Mouse (Mus musculus): Measurements from ENCODE around the gene Gm49405. TPM values are rescaled to one million over a fixed set of nuclear protein-coding genes. Genes with fewer than 3 reads are reported as not detected.
"Not testable (repeated sequence)": the region's sequence is repeated elsewhere in the genome, so short reads cannot be mapped to it uniquely, and the experiment has no call there.

The Gm49405 gene
- polyA plus RNA-seq, 1 experiment from 2014 or later: 1.6 TPM

DNA sequence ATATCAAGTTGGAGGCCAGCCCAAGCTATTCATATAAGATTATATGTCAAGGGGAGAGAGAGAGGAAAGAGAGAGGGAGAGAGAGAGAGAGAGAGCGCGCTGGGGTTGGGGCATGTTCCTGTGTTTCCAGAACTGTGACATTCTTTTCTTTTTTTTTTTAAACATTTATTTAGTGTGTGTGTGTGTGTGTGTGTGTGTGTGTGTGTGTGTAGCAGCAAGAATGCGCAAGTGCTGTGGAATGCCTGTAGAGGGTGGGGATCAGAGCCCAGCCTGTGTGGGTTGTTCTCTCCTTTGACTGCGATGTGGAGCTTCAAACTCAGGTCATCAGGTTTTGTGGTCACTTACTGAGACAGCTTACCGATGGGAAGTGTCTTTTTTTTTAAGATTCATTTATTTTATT is 40.2 kb upstream of the Gm49405 start:
- ATAC-seq (ENCODE audit: low read depth): no peak
- Histone ChIP-seq H3K4me2 (ENCODE audit: low read depth, low read length) (no peak overlapping the region), H3K9ac (ENCODE audit: low read depth, low read length) (no peak overlapping the region), H3K9me3 (ENCODE audit: control insufficient read depth, low read length) (no peaks in the 10 kb centered on the region), H3K27ac (replicated peaks; ENCODE audit: low read depth, low read length) (no peak overlapping the region), H3K4me3 (ENCODE audit: low read depth, low read length) (no peak overlapping the region), H3K27me3 (replicated peaks; ENCODE audit: control insufficient read depth, insufficient read depth, low read length) (no peaks in the 10 kb centered on the region), H3K4me1 (ENCODE audit: control insufficient read depth, insufficient read depth, low read length) (no peaks in the 10 kb centered on the region), H3K36me3 (ENCODE audit: control insufficient read depth, insufficient read depth, low read length) (no peaks in the 10 kb centered on the region)
- DNase-seq (ENCODE audit: low spot score): no peak
- 67% methylated on average over 5 of the region's 5 CpGs for WGBS

DNA sequence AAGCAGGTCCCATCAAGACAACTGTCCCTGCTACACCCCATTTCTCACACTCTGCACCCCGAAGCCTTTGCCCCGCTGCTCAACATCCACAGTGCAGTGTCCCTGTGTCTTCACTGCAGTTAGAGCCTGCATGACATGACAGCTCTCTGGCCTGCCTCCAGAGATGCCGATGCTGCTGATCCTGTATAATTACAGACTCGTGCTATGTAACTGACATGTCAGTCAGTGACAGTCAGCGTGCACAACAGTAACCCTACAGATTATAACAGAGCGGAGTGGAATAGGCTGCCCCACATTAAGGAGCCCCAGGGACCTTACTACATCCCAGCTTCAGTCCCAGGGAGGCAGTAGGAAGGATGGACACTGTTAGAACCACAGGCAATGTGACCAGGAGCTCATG is 38.6 kb upstream of the Gm49405 start:
- not testable (repeated sequence) for H3K4me2 ChIP-seq (ENCODE audit: low read depth, low read length); H3K4me3 ChIP-seq (ENCODE audit: low read depth, low read length); H3K9ac ChIP-seq (ENCODE audit: low read depth, low read length); H3K27me3 ChIP-seq (replicated peaks; ENCODE audit: control insufficient read depth, insufficient read depth, low read length); H3K27ac ChIP-seq (replicated peaks; ENCODE audit: low read depth, low read length); ATAC-seq (ENCODE audit: low read depth); H3K36me3 ChIP-seq (ENCODE audit: control insufficient read depth, insufficient read depth, low read length); H3K9me3 ChIP-seq (ENCODE audit: control insufficient read depth, low read length); DNase-seq (ENCODE audit: low spot score); H3K4me1 ChIP-seq (ENCODE audit: control insufficient read depth, insufficient read depth, low read length)
- 60% methylated on average over 5 of the region's 6 CpGs for WGBS

DNA sequence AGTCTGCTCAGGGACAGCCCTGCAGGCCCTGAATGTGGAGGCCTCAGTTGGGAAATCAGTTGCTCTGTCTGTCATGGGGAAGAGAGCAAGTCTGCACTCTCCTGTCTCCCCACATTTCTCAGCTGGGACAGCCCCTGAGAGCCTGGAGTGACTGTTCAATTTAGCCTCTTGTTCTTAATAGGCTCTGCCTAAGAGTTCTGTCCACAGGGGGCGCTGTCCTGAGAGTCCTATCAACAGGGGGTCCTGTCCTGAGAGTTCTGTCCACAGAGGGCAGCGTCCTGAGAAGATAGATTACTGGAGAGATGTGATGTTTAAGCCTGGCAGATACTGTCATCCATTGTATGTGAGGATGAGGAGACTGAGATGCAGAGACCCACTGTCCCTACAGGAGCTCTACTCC is 38.0 kb upstream of the Gm49405 start:
- H3K9ac ChIP-seq (ENCODE audit: low read depth, low read length): no peak overlapping the region
- no peak overlapping the region for H3K4me2 ChIP-seq (ENCODE audit: low read depth, low read length)
- H3K9me3 ChIP-seq (ENCODE audit: control insufficient read depth, low read length): no peaks in the 10 kb centered on the region
- H3K4me3 ChIP-seq (ENCODE audit: low read depth, low read length): no peak overlapping the region
- DNase-seq (ENCODE audit: low spot score) (no peak), ATAC-seq (ENCODE audit: low read depth) (no peak)
- H3K27ac ChIP-seq (replicated peaks; ENCODE audit: low read depth, low read length): no peak overlapping the region
- WGBS: 7% methylated on average over 2 of the region's 2 CpGs
- no peaks in the 10 kb centered on the region for H3K36me3 ChIP-seq (ENCODE audit: control insufficient read depth, insufficient read depth, low read length)
- H3K4me1 ChIP-seq (ENCODE audit: control insufficient read depth, insufficient read depth, low read length): no peaks in the 10 kb centered on the region
- no peaks in the 10 kb centered on the region for H3K27me3 ChIP-seq (replicated peaks; ENCODE audit: control insufficient read depth, insufficient read depth, low read length)

DNA sequence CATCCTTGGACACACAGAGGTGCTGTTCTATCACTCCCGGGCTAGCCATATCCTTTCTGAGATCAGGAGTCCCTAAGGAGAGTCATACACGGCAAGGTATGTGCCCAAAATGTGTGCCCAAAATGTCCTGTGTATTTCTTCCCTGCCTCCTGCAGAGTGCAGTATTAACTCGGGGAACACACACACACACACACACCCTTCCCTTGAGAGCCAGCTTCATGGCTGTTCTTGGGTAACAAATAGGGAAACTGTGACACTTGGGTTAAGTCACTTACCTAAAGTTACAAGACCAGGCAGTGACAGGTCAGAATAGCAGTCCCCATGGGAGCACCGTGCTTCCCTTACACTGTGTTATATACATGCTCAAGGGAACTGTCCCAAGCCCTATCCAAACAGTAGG is 36.4 kb upstream of the Gm49405 start:
- Histone ChIP-seq H3K4me2 (ENCODE audit: low read depth, low read length) (no peak overlapping the region), H3K27me3 (replicated peaks; ENCODE audit: control insufficient read depth, insufficient read depth, low read length) (no peaks in the 10 kb centered on the region), H3K4me1 (ENCODE audit: control insufficient read depth, insufficient read depth, low read length) (no peaks in the 10 kb centered on the region), H3K9ac (ENCODE audit: low read depth, low read length) (no peak overlapping the region), H3K36me3 (ENCODE audit: control insufficient read depth, insufficient read depth, low read length) (no peaks in the 10 kb centered on the region), H3K9me3 (ENCODE audit: control insufficient read depth, low read length) (no peaks in the 10 kb centered on the region), H3K4me3 (ENCODE audit: low read depth, low read length) (no peak overlapping the region), H3K27ac (replicated peaks; ENCODE audit: low read depth, low read length) (no peak overlapping the region)
- 64% methylated on average over 4 of the region's 4 CpGs for WGBS
- ATAC-seq (ENCODE audit: low read depth) (no peak), DNase-seq (ENCODE audit: low spot score) (no peak)

DNA sequence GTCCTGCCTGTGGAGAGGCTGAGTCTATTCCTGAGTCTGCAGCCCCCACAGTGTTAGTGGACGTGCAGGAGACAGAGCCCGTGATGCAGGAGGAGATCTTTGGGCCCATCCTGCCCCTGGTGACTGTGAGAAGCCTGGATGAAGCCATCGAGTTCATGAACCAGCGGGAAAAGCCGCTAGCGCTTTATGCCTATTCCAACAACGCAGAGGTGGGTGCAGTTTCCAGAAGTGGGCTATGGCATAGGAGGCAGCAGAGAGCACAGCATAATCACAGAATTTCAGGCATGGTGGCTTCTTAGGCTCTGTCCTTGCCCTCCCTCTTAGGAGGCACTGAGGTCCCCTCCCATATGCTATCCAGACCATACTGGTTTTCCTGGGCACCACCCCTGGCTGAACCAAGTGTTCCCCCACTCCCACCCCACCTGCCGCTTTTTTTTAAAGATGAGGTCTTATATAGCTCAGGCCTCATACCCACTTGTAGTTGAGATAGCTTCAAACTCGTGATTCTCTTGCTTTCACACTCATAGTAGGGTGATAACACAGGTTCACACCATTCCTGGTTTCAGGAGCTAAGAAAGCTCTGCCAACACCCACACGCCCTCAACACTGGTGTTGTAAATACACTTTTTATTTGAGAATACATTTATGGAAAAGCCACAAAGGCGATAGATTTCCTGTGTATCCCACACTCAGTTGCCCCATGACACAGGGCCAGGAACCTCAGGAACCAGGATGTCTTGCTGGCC is 33.9 kb upstream of the Gm49405 start:
- 73% methylated on average over 11 of the region's 11 CpGs for WGBS
- H3K27me3 ChIP-seq (replicated peaks; ENCODE audit: control insufficient read depth, insufficient read depth, low read length): no peaks in the 10 kb centered on the region
- H3K4me2 ChIP-seq (ENCODE audit: low read depth, low read length): no peak overlapping the region
- ATAC-seq (ENCODE audit: low read depth): no peak
- no peak overlapping the region for H3K27ac ChIP-seq (replicated peaks; ENCODE audit: low read depth, low read length)
- no peaks in the 10 kb centered on the region for H3K4me1 ChIP-seq (ENCODE audit: control insufficient read depth, insufficient read depth, low read length)
- no peak for DNase-seq (ENCODE audit: low spot score)
- no peaks in the 10 kb centered on the region for H3K9me3 ChIP-seq (ENCODE audit: control insufficient read depth, low read length)
- H3K9ac ChIP-seq (ENCODE audit: low read depth, low read length): no peak overlapping the region
- no peaks in the 10 kb centered on the region for H3K36me3 ChIP-seq (ENCODE audit: control insufficient read depth, insufficient read depth, low read length)
- no peak overlapping the region for H3K4me3 ChIP-seq (ENCODE audit: low read depth, low read length)

DNA sequence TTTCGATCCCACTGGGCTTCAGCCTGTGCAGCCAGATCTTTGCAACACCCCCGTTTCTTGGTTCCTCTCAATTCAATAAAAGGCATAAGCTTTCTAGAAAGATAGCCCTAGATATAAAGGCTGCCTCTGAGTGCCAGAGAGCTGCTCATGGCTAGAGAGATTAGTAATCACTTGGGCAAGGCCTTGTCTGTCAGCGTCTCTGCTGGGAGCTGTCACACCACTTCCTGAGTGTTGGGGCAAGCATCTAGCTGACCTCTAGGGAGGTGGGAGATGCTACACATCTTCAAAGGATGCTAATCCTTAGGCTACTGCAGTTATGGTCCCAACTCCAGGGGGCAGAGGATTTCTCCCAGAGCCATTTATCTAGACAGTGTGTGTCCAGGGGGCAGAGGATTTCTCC is 33.2 kb upstream of the Gm49405 start:
- Histone ChIP-seq H3K4me2 (ENCODE audit: low read depth, low read length) (no peak overlapping the region), H3K27ac (replicated peaks; ENCODE audit: low read depth, low read length) (no peak overlapping the region), H3K9me3 (ENCODE audit: control insufficient read depth, low read length) (no peaks in the 10 kb centered on the region), H3K27me3 (replicated peaks; ENCODE audit: control insufficient read depth, insufficient read depth, low read length) (no peaks in the 10 kb centered on the region), H3K36me3 (ENCODE audit: control insufficient read depth, insufficient read depth, low read length) (no peaks in the 10 kb centered on the region), H3K9ac (ENCODE audit: low read depth, low read length) (no peak overlapping the region), H3K4me1 (ENCODE audit: control insufficient read depth, insufficient read depth, low read length) (no peaks in the 10 kb centered on the region), H3K4me3 (ENCODE audit: low read depth, low read length) (no peak overlapping the region)
- ATAC-seq (ENCODE audit: low read depth) (no peak), DNase-seq (ENCODE audit: low spot score) (no peak)
- WGBS: 48% methylated on average over 3 of the region's 3 CpGs

DNA sequence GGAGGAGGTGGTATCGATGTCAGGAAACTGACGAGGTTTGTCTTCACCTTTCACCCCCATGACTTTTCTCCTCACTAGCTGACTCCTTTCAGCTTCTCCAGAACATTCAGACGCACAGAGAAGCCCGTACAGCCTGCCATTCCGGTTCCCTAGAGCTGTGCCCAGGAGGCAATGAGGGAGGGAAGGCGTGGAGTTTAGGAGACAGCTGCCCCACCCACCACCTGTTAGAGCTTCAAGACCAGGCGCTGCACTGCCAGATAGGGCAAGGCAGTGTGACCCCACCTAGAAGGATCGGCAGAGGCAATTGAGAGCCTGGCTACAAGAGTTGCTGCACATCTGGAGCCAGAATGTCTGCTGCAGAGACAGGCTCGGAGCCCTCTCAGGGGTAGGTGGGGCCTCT is 28.2 kb upstream of the Gm49405 start, which contains the start of gene Aldh3b2:
Gene Aldh3b2, plus strand, starts transcription at position 100 of the 400 bp plus-strand sequence.
- Histone ChIP-seq H3K9ac (ENCODE audit: low read depth, low read length) (no peak within 1 kb of the TSS; the same call in 1 of the 2 replicates), H3K27me3 (replicated peaks; ENCODE audit: control insufficient read depth, insufficient read depth, low read length) (no peaks in the 10 kb centered on the region), H3K36me3 (ENCODE audit: control insufficient read depth, insufficient read depth, low read length) (no peaks in the 10 kb centered on the region), H3K4me1 (ENCODE audit: control insufficient read depth, insufficient read depth, low read length) (no peaks in the 10 kb centered on the region; the same call in 1 of the 2 replicates), H3K4me3 (ENCODE audit: low read depth, low read length) (no peak within 1 kb of the TSS), H3K27ac (replicated peaks; ENCODE audit: low read depth, low read length) (0 out of 2 replicates have a peak within 1 kb of the TSS, but pooled peaks have one; percentile 21), H3K4me2 (ENCODE audit: low read depth, low read length) (no peak within 1 kb of the TSS), H3K9me3 (ENCODE audit: control insufficient read depth, low read length) (no peaks in the 10 kb centered on the region)
- WGBS: 16% methylated on average over 9 of the region's 9 CpGs
- DNase-seq (ENCODE audit: low spot score): peak; percentile 87
- peak; percentile 75 for ATAC-seq (ENCODE audit: low read depth)

DNA sequence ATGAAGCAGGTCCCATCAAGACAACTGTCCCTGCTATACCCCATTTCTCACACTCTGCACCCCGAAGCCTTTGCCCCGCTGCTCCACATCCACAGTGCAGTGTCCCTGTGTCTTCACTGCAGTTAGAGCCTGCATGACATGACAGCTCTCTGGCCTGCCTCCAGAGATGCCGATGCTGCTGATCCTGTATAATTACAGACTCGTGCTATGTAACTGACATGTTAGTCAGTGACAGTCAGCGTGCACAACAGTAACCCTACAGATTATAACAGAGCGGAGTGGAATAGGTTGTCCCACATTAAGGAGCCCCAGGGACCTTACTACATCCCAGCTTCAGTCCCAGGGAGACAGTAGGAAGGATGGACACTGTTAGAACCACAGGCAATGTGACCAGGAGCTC is 25.8 kb upstream of the Gm49405 start:
- not testable (repeated sequence) for DNase-seq (ENCODE audit: low spot score); H3K4me1 ChIP-seq (ENCODE audit: control insufficient read depth, insufficient read depth, low read length); H3K9ac ChIP-seq (ENCODE audit: low read depth, low read length); H3K9me3 ChIP-seq (ENCODE audit: control insufficient read depth, low read length); ATAC-seq (ENCODE audit: low read depth); H3K4me3 ChIP-seq (ENCODE audit: low read depth, low read length); H3K36me3 ChIP-seq (ENCODE audit: control insufficient read depth, insufficient read depth, low read length); H3K27me3 ChIP-seq (replicated peaks; ENCODE audit: control insufficient read depth, insufficient read depth, low read length); H3K4me2 ChIP-seq (ENCODE audit: low read depth, low read length); H3K27ac ChIP-seq (replicated peaks; ENCODE audit: low read depth, low read length)
- 73% methylated on average over 6 of the region's 6 CpGs for WGBS

DNA sequence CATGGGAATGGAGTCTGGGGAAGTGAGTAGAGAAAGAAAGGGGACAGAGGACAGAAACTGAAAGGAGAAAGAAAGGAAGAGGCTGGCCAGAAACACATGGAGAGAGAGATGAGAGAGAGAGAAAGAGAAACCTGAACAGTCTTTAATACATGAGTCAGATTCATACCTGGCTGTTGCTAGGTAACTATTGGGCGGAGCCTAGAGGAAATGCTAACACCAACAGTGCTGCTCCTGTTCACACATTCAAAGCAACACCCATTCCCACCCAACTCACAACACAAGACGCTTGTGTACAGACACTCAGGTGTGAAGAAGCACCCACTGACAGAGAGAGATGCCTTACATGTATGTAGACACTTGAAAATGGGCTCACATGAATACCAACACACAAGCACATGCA is 24.6 kb upstream of the Gm49405 start:
- Histone ChIP-seq H3K4me3 (ENCODE audit: low read depth, low read length) (no peak overlapping the region), H3K4me2 (ENCODE audit: low read depth, low read length) (no peak overlapping the region), H3K4me1 (ENCODE audit: control insufficient read depth, insufficient read depth, low read length) (no peaks in the 10 kb centered on the region; the same call in 1 of the 2 replicates), H3K9ac (ENCODE audit: low read depth, low read length) (no peak overlapping the region), H3K27me3 (replicated peaks; ENCODE audit: control insufficient read depth, insufficient read depth, low read length) (no peaks in the 10 kb centered on the region), H3K27ac (replicated peaks; ENCODE audit: low read depth, low read length) (no peak overlapping the region), H3K36me3 (ENCODE audit: control insufficient read depth, insufficient read depth, low read length) (no peaks in the 10 kb centered on the region), H3K9me3 (ENCODE audit: control insufficient read depth, low read length) (no peaks in the 10 kb centered on the region)
- no peak for DNase-seq (ENCODE audit: low spot score)
- WGBS: 85% methylated on average over 2 of the region's 2 CpGs
- ATAC-seq (ENCODE audit: low read depth): no peak

Measured in embryonic facial prominence, embryonic 14.5 days (tissue).